Mouse (Mus musculus): ENCODE measurements around the gene 1700020D05Rik. TPM values are rescaled to one million over a fixed set of nuclear protein-coding genes. Genes with fewer than 3 reads are reported as not detected.
A peak's percentile ranks its signal among the peaks of the same experiment; 100 is the strongest.

The 1700020D05Rik gene
- polyA plus RNA-seq, 1 experiment = 1.5 TPM

DNA sequence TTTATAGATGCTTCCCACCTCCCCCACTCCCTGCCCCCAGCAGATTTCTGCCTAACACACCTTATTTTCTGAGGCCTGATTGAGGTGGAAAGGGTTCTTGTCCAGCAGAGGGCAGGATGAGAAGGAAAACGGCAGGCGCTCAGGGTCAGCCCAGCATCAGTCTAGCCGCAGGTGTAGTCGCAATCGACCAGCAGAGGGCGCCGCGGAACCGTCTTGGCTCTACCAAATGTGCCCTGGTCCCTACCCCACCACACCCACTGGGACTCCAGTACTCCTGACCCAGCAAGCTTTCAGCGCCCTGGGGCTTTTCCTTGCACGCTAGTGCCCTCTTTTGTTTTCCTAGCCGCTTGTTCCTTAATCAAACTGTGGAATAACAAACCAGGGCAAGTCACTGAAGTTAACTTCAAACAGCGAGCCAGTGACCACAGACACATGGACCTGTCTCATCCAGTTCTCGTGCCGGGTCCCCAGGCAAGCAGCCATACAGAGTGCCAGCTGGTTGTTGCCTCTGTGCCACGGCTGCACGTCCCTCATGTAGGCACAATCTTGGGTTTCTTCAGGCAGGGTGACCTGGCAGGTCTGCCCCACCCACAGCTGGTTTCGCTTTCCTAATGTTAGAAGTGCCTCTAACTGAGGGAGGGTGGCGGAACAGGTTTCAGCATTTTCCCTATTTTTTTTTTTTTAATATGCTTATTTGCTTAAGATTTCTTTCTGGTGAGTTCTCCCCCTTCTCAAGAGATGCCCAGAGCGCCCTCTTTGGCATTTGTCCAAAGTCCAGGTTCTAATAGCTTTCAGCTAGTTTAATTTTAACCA, 25.9 kb upstream of the 1700020D05Rik start:
- no peak for TF ChIP-seq POLR2A (IDR thresholded peaks at IDR 0.05; ENCODE audit: low read depth, low read length)
- peak; percentile 100 for TF ChIP-seq CTCF (IDR thresholded peaks at IDR 0.05; ENCODE audit: extremely low read depth, insufficient read depth, insufficient read length, insufficient replicate concordance)
- 19% methylated on average over 20 of the region's 20 CpGs for WGBS
- Histone ChIP-seq H3K27me3 (ENCODE audit: control insufficient read depth, insufficient read depth, low read length) (no peaks in the 10 kb centered on the region), H3K4me3 (ENCODE audit: extremely low read depth, insufficient read depth, insufficient read length) (peak overlapping the region; percentile 40; the same call in 1 of the 2 replicates), H3K36me3 (ENCODE audit: control insufficient read depth, insufficient read depth, low read length) (no peaks in the 10 kb centered on the region), H3K4me1 (ENCODE audit: control insufficient read depth, insufficient read depth, insufficient read length) (peaks cover 5% of the 10 kb centered on the region; the same call in 1 of the 2 replicates), H3K27ac (ENCODE audit: insufficient read depth, low read length) (0 out of 2 replicates have a peak overlapping the region, but pooled peaks have one; percentile 18)
- peak; percentile 78 to 94 for DNase-seq (ENCODE audit: low read depth in 1 of 2, low spot score in 2 of 2)

DNA sequence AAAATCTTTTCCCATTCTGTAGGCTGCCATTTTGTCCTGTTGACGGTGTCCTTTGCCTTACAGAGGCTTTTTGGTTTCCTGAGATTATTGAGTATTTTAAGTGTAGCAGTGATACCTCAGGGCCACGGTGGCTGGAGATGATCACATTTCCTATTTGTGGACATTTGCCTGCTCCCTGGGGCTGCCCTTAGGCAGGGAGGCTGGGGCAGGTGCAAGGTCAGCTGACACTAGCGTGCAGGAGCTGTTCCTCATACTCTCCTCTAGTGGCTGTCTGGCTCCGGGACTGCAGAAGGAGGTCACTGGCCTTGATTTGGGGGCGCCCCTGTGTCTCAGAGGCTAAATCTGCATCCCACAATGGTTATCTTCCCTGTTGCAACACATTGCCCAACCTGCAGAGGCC, 21.6 kb upstream of the 1700020D05Rik start:
- no peak overlapping the region for H3K4me3 ChIP-seq (ENCODE audit: extremely low read depth, insufficient read depth, insufficient read length)
- 81% methylated on average over 5 of the region's 5 CpGs for WGBS
- H3K4me1 ChIP-seq (ENCODE audit: control insufficient read depth, insufficient read depth, insufficient read length) = peaks cover 5% of the 10 kb centered on the region; the same call in 1 of the 2 replicates
- DNase-seq (ENCODE audit: low read depth in 1 of 2, low spot score in 2 of 2) = no peak
- no peak overlapping the region for H3K27ac ChIP-seq (ENCODE audit: insufficient read depth, low read length)
- no peaks in the 10 kb centered on the region for H3K27me3 ChIP-seq (ENCODE audit: control insufficient read depth, insufficient read depth, low read length)
- no peaks in the 10 kb centered on the region for H3K36me3 ChIP-seq (ENCODE audit: control insufficient read depth, insufficient read depth, low read length)
- TF ChIP-seq CTCF (IDR thresholded peaks at IDR 0.05; ENCODE audit: extremely low read depth, insufficient read depth, insufficient read length, insufficient replicate concordance) = no peak
- TF ChIP-seq POLR2A (IDR thresholded peaks at IDR 0.05; ENCODE audit: low read depth, low read length) = no peak

DNA sequence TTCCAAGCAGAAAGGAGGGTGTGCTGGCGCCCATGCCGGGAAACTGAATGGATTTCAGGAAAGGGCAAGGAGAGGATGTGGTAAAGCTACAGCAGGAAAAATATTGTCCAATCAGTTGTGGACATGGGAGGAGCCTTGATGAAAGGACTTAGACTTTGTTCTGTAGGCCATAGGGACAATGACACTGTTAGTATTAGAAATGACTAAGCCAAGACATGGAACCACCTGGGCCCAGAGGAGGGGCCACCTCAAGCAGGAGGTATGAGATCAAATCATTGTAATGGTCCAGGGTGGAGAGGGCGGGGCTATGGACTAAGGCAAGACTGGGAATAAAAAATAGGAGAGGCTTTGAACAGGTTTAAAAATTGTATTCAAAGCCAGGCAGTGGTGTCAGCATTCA, 15.1 kb upstream of the 1700020D05Rik start:
- H3K4me3 ChIP-seq (ENCODE audit: extremely low read depth, insufficient read depth, insufficient read length) = no peak overlapping the region
- 92% methylated on average over 3 of the region's 3 CpGs for WGBS
- no peaks in the 10 kb centered on the region for H3K4me1 ChIP-seq (ENCODE audit: control insufficient read depth, insufficient read depth, insufficient read length)
- TF ChIP-seq CTCF (IDR thresholded peaks at IDR 0.05; ENCODE audit: extremely low read depth, insufficient read depth, insufficient read length, insufficient replicate concordance) (no peak), POLR2A (IDR thresholded peaks at IDR 0.05; ENCODE audit: low read depth, low read length) (no peak)
- H3K36me3 ChIP-seq (ENCODE audit: control insufficient read depth, insufficient read depth, low read length) = no peaks in the 10 kb centered on the region
- no peaks in the 10 kb centered on the region for H3K27me3 ChIP-seq (ENCODE audit: control insufficient read depth, insufficient read depth, low read length)
- no peak for DNase-seq (ENCODE audit: low read depth in 1 of 2, low spot score in 2 of 2)
- no peak overlapping the region for H3K27ac ChIP-seq (ENCODE audit: insufficient read depth, low read length)

DNA sequence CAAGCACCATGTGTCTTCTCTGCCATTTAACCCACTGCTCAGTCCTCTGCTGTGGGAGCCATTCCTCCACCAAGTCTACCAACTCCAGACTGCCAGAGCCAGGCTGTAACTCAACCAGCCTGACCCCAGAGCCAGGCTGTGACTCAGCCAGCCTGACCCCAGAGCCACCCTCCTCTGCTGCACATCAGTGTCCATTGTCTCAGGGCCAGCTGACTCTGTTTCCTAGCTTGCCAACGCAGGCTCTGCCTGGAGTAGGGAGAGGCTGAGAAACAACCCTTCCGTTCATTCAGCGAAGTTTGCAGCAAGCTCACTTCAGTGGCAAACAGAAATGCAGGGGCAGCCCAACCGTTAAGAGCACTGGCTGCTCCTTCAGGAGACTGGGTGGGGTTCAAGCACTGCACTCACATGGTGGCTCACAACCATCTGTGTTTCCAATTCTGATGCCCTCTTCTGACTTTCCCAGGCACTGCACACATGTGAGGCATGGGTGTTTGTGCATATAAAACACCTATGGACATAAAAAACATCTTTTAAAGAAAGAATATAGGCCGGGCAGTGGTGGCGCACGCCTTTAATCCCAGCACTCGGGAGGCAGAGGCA, 13.4 kb upstream of the 1700020D05Rik start:
- Histone ChIP-seq H3K36me3 (ENCODE audit: control insufficient read depth, insufficient read depth, low read length) (no peaks in the 10 kb centered on the region), H3K4me1 (ENCODE audit: control insufficient read depth, insufficient read depth, insufficient read length) (no peaks in the 10 kb centered on the region; the same call in 1 of the 2 replicates), H3K27me3 (ENCODE audit: control insufficient read depth, insufficient read depth, low read length) (no peaks in the 10 kb centered on the region), H3K4me3 (ENCODE audit: extremely low read depth, insufficient read depth, insufficient read length) (no peak overlapping the region), H3K27ac (ENCODE audit: insufficient read depth, low read length) (no peak overlapping the region)
- DNase-seq (ENCODE audit: low read depth in 1 of 2, low spot score in 2 of 2) = no peak
- TF ChIP-seq CTCF (IDR thresholded peaks at IDR 0.05; ENCODE audit: extremely low read depth, insufficient read depth, insufficient read length, insufficient replicate concordance) = no peak
- TF ChIP-seq POLR2A (IDR thresholded peaks at IDR 0.05; ENCODE audit: low read depth, low read length) = no peak
- WGBS = 94% methylated on average over 8 of the region's 8 CpGs

DNA sequence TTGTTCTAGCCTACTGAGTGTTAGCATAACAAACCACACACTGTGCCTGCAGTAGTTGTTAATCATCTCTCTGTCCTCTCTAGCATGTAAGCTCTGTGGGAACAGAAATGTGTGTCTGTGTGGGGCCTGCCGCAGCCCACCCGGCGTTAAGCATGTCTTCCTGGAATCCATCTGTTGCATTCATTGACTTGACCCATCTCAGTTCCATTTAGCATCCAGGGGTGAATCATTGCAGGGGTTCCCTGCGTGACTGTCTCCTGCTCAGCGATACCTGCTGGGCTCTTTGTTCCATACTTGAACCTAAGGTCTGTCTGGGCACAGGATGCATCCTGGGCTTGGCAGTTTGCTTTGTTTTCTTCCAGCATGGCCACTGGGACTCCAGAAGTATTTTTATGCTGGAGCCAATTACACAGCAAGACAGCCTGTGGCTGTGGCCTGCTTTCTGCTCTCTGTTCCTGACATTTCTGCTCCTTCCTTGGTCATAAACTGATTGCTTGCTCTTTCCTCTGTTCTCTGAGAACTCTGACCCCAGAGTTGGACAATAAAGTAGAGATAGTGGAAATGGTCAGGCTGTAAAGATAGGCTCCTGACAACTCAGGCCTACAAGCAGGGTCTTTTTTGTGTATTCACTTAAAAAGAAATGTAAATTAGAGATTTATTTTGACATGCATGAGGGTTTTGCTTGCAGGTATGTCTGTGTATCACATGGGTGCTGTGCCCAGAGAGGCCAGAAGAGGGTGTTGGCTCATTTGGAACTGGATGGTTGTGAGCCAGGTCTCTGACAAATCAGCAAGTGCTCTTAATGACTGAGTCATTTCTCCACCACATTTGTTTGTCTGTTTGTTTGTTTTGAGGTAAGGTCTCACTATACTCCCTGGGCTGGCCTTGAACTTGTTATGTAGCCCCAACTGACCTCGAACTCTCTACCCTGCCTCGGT, 12.5 kb upstream of the 1700020D05Rik start:
- no peak for DNase-seq (ENCODE audit: low read depth in 1 of 2, low spot score in 2 of 2)
- TF ChIP-seq CTCF (IDR thresholded peaks at IDR 0.05; ENCODE audit: extremely low read depth, insufficient read depth, insufficient read length, insufficient replicate concordance) (no peak), POLR2A (IDR thresholded peaks at IDR 0.05; ENCODE audit: low read depth, low read length) (no peak)
- WGBS = 96% methylated on average over 7 of the region's 7 CpGs
- Histone ChIP-seq H3K36me3 (ENCODE audit: control insufficient read depth, insufficient read depth, low read length) (no peaks in the 10 kb centered on the region), H3K4me3 (ENCODE audit: extremely low read depth, insufficient read depth, insufficient read length) (no peak overlapping the region), H3K27me3 (ENCODE audit: control insufficient read depth, insufficient read depth, low read length) (no peaks in the 10 kb centered on the region), H3K27ac (ENCODE audit: insufficient read depth, low read length) (no peak overlapping the region), H3K4me1 (ENCODE audit: control insufficient read depth, insufficient read depth, insufficient read length) (peaks cover 6% of the 10 kb centered on the region; the same call in 1 of the 2 replicates)

DNA sequence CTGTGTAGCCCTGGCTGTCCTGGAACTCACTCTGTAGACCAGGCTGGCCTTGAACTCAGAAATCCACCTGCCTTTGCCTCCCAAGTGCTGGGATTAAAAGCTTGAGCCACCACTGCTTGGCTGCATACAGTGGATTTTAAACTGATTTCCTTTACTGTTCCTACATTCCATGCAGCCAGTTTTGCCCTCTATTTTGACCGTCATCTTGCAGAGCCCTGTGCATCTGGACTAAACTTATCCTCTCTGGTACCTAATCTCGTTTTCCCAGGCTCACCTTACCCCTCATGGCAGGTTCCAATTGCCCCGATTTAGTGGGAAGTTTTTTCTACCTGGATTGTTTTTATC, 9.4 kb upstream of the 1700020D05Rik start:
- Histone ChIP-seq H3K4me1 (ENCODE audit: control insufficient read depth, insufficient read depth, insufficient read length) (peaks cover 7% of the 10 kb centered on the region; the same call in 1 of the 2 replicates), H3K36me3 (ENCODE audit: control insufficient read depth, insufficient read depth, low read length) (no peaks in the 10 kb centered on the region), H3K27me3 (ENCODE audit: control insufficient read depth, insufficient read depth, low read length) (no peaks in the 10 kb centered on the region), H3K27ac (ENCODE audit: insufficient read depth, low read length) (0 out of 2 replicates have a peak overlapping the region, but pooled peaks have one; percentile 8), H3K4me3 (ENCODE audit: extremely low read depth, insufficient read depth, insufficient read length) (no peak overlapping the region)
- TF ChIP-seq POLR2A (IDR thresholded peaks at IDR 0.05; ENCODE audit: low read depth, low read length) (no peak), CTCF (IDR thresholded peaks at IDR 0.05; ENCODE audit: extremely low read depth, insufficient read depth, insufficient read length, insufficient replicate concordance) (no peak)
- WGBS = 56% methylated on average over 3 of the region's 3 CpGs
- no peak for DNase-seq (ENCODE audit: low read depth in 1 of 2, low spot score in 2 of 2)

All from spleen, adult 2 months (tissue).